Mouse (Mus musculus): ENCODE measurements around the gene Wscd2.

Wscd2 gene

GRCm38 (mm10) chr5:113633037-113633714 is 143.0 kb downstream of the Wscd2 start:
- H3K4me3 ChIP-seq (replicated peaks; ENCODE audit: low read length): 0 out of 2 replicates have a peak overlapping the region, but pooled peaks have one; percentile 10
- peaks cover 80% of the 10 kb centered on the region for H3K4me1 ChIP-seq (replicated peaks; ENCODE audit: low read depth, low read length)
- H3K36me3 ChIP-seq (ENCODE audit: insufficient read depth, low read length): peaks cover 3% of the 10 kb centered on the region; the same call in 1 of the 2 replicates
- H3K27me3 ChIP-seq (ENCODE audit: insufficient read depth, low read length): peaks cover 35% of the 10 kb centered on the region
- no peaks in the 10 kb centered on the region for H3K9me3 ChIP-seq (ENCODE audit: low read length)
- TF ChIP-seq POU5F1 (IDR thresholded peaks at IDR 0.05; ENCODE audit: borderline replicate concordance, low read length): no peak
- no peak for TF ChIP-seq CTCF (conservative IDR thresholded peaks at IDR 0.05; ENCODE audit: low read length)
- no peak for TF ChIP-seq NANOG (IDR thresholded peaks at IDR 0.05; ENCODE audit: borderline replicate concordance, low read length)

GRCm38 (mm10) chr5:113634024-113634651 is 144.0 kb downstream of the Wscd2 start:
- H3K36me3 ChIP-seq (ENCODE audit: insufficient read depth, low read length): peaks cover 3% of the 10 kb centered on the region; the same call in 1 of the 2 replicates

DNA sequence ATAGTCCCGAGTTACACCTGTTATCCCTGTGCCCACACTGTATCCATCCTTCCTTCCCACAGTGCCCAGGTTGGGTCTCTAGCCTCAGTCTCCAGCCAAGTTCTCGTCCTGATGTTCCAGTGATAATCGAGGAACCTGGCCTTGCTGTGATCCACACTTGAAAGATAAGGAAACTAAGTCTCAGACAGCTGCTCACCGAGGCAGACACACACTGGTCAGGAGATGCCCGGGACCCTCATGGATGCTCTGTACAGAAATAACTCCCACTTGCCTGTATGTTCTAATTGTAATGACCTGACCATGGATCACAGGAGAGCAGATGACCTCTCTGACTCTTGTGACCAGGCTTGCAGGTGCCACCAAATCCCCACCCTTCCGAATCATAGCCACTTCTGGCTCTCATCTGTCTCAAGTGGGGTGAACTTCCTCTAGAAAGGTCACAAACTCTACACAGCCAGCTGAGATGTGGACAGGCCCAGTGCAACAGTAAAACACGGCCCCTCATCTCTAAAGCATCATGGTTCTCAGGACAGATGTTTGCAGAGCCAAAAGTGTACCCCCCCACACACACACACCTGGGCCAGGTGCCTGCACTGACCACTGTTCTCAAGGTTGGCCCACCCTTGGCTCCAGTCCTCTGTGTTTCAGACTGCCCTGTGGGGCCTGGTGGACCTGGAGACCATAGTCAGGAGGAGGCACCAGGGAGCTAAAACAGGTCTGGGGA is 144.9 kb downstream of the Wscd2 start:
- Histone ChIP-seq H3K9me3 (ENCODE audit: low read length) (no peaks in the 10 kb centered on the region), H3K27me3 (ENCODE audit: insufficient read depth, low read length) (peaks cover 30% of the 10 kb centered on the region), H3K36me3 (ENCODE audit: insufficient read depth, low read length) (peaks cover 3% of the 10 kb centered on the region; the same call in 1 of the 2 replicates), H3K4me3 (replicated peaks; ENCODE audit: low read length) (no peak overlapping the region), H3K4me1 (replicated peaks; ENCODE audit: low read depth, low read length) (peaks cover 80% of the 10 kb centered on the region)
- TF ChIP-seq CTCF (conservative IDR thresholded peaks at IDR 0.05; ENCODE audit: low read length) (no peak), NANOG (IDR thresholded peaks at IDR 0.05; ENCODE audit: borderline replicate concordance, low read length) (no peak), POU5F1 (IDR thresholded peaks at IDR 0.05; ENCODE audit: borderline replicate concordance, low read length) (no peak)

More at GRCm38 (mm10) chr5:113634024-113634651, 144.0 kb downstream of the Wscd2 start:
- Histone ChIP-seq H3K9me3 (ENCODE audit: low read length) (no peaks in the 10 kb centered on the region), H3K27me3 (ENCODE audit: insufficient read depth, low read length) (peaks cover 31% of the 10 kb centered on the region), H3K4me1 (replicated peaks; ENCODE audit: low read depth, low read length) (peaks cover 80% of the 10 kb centered on the region), H3K4me3 (replicated peaks; ENCODE audit: low read length) (no peak overlapping the region)
- no peak for TF ChIP-seq NANOG (IDR thresholded peaks at IDR 0.05; ENCODE audit: borderline replicate concordance, low read length)
- no peak for TF ChIP-seq CTCF (conservative IDR thresholded peaks at IDR 0.05; ENCODE audit: low read length)
- no peak for TF ChIP-seq POU5F1 (IDR thresholded peaks at IDR 0.05; ENCODE audit: borderline replicate concordance, low read length)

DNA sequence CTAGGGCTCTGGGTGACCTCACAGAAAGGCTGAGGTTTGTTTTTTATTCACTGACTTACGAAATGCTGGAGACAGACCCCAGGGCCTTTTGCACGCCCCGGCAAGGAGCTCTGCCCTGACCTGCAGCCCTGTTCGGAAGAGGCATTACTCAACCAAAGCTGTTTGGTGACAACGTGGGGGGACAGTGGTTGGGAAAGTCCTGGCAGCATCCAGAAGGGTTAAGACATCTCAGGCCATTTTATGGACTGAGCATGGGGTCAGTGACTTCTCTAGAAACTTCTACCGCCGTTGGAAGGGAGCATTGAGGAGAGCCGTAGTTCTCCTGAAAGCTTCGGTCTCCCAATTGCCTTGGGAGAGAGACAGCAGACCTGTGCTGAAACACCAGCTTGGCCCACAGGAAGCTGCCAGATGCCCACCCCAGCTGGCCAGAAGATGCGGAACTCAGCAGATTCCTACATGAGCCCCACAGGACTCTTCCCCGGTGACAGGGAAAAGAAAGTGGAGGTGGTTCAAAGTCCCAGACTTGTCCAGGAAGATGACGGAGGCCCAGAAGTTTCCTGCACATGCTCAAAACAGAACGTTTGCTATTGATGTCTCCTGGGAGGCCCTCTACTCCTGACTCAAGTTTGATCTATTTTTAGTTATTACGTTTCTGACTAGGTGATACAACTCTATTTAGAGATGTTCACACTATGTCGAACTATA is 145.9 kb downstream of the Wscd2 start:
- Histone ChIP-seq H3K9me3 (ENCODE audit: low read length) (no peaks in the 10 kb centered on the region), H3K4me3 (replicated peaks; ENCODE audit: low read length) (no peak overlapping the region), H3K27me3 (ENCODE audit: insufficient read depth, low read length) (peaks cover 22% of the 10 kb centered on the region), H3K36me3 (ENCODE audit: insufficient read depth, low read length) (peaks cover 3% of the 10 kb centered on the region; the same call in 1 of the 2 replicates), H3K4me1 (replicated peaks; ENCODE audit: low read depth, low read length) (peaks cover 77% of the 10 kb centered on the region)
- no peak for TF ChIP-seq NANOG (IDR thresholded peaks at IDR 0.05; ENCODE audit: borderline replicate concordance, low read length)
- no peak for TF ChIP-seq POU5F1 (IDR thresholded peaks at IDR 0.05; ENCODE audit: borderline replicate concordance, low read length)
- no peak for TF ChIP-seq CTCF (conservative IDR thresholded peaks at IDR 0.05; ENCODE audit: low read length)

DNA sequence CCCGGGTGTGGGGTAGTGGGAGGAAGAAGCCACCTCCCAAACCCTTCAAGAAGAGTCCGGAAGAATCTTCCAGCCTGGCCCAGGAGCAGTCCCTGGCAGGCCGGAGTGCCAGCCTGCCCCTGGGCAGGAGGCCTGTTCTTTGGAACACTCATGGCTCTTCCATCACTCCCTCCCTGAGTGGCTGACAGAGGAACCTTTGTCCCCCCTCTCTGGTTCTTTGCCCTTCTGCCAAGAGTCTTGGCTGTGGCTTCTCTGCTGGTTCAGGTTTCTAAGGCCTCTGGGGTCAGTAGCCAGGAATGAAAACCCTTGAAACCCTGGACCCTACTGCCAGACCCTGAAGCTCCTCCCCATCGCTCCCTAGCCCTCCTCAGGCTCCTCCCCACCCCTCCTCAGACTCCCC is 147.5 kb downstream of the Wscd2 start:
- no peak for TF ChIP-seq POU5F1 (IDR thresholded peaks at IDR 0.05; ENCODE audit: borderline replicate concordance, low read length)
- Histone ChIP-seq H3K4me3 (replicated peaks; ENCODE audit: low read length) (0 out of 2 replicates have a peak overlapping the region, but pooled peaks have one; percentile 32), H3K4me1 (replicated peaks; ENCODE audit: low read depth, low read length) (peaks cover 70% of the 10 kb centered on the region), H3K36me3 (ENCODE audit: insufficient read depth, low read length) (peaks cover 3% of the 10 kb centered on the region; the same call in 1 of the 2 replicates), H3K9me3 (ENCODE audit: low read length) (no peaks in the 10 kb centered on the region), H3K27me3 (ENCODE audit: insufficient read depth, low read length) (0 out of 2 replicates have a peak, but pooled peaks cover 10% of the 10 kb centered on the region)

GRCm38 (mm10) chr5:113638055-113638454 is 147.9 kb downstream of the Wscd2 start:
- Histone ChIP-seq H3K27me3 (ENCODE audit: insufficient read depth, low read length) (0 out of 2 replicates have a peak, but pooled peaks cover 6% of the 10 kb centered on the region), H3K4me3 (replicated peaks; ENCODE audit: low read length) (peak overlapping the region; percentile 32; the same call in 1 of the 2 replicates), H3K4me1 (replicated peaks; ENCODE audit: low read depth, low read length) (peaks cover 70% of the 10 kb centered on the region), H3K9me3 (ENCODE audit: low read length) (no peaks in the 10 kb centered on the region), H3K36me3 (ENCODE audit: insufficient read depth, low read length) (peaks cover 3% of the 10 kb centered on the region; the same call in 1 of the 2 replicates)
- TF ChIP-seq NANOG (IDR thresholded peaks at IDR 0.05; ENCODE audit: borderline replicate concordance, low read length) (no peak), CTCF (conservative IDR thresholded peaks at IDR 0.05; ENCODE audit: low read length) (no peak), POU5F1 (IDR thresholded peaks at IDR 0.05; ENCODE audit: borderline replicate concordance, low read length) (no peak)

GRCm38 (mm10) chr5:113639126-113639525 is 149.0 kb downstream of the Wscd2 start:
- H3K9me3 ChIP-seq (ENCODE audit: low read length): no peaks in the 10 kb centered on the region
- TF ChIP-seq NANOG (IDR thresholded peaks at IDR 0.05; ENCODE audit: borderline replicate concordance, low read length) (no peak), CTCF (conservative IDR thresholded peaks at IDR 0.05; ENCODE audit: low read length) (no peak), POU5F1 (IDR thresholded peaks at IDR 0.05; ENCODE audit: borderline replicate concordance, low read length) (no peak)
- peaks cover 3% of the 10 kb centered on the region; the same call in 1 of the 2 replicates for H3K36me3 ChIP-seq (ENCODE audit: insufficient read depth, low read length)
- H3K4me3 ChIP-seq (replicated peaks; ENCODE audit: low read length): no peak overlapping the region
- H3K4me1 ChIP-seq (replicated peaks; ENCODE audit: low read depth, low read length): peaks cover 69% of the 10 kb centered on the region
- H3K27me3 ChIP-seq (ENCODE audit: insufficient read depth, low read length): peaks cover 5% of the 10 kb centered on the region; the same call in 1 of the 2 replicates
